Mouse (Mus musculus): ENCODE results near the gene Hoxa7. TPM values are rescaled to one million over a fixed set of nuclear protein-coding genes. Genes with fewer than 3 reads are reported as not detected.

The Hoxa7 gene
- polyA plus RNA-seq, 1 experiment from 2014 or later = 0.28 TPM

GRCm38 (mm10) chr6:52223939-52224760 lies 2.5 kb upstream of the Hoxa7 start:
- Histone ChIP-seq H3K27ac (replicated peaks in 1 of 2; ENCODE audit: control insufficient read depth in 1 of 2, insufficient read depth in 1 of 2, low read depth in 2 of 2, low read length in 2 of 2) (no peak overlapping the region), H3K27me3 (ENCODE audit: control insufficient read depth, insufficient read depth, low read length) (peaks cover 99% of the 10 kb centered on the region), H3K4me1 (ENCODE audit: control insufficient read depth in 2 of 2, insufficient read depth in 2 of 2, low read length in 2 of 2) (peaks cover 2 to 6% of the 10 kb centered on the region in 2 experiments; a peak in 1 of 4 replicates), H3K4me2 (ENCODE audit: low read length) (no peak overlapping the region), H3K36me3 (ENCODE audit: control insufficient read depth, insufficient read depth, low read length) (no peaks in the 10 kb centered on the region), H3K4me3 (ENCODE audit: control insufficient read depth in 1 of 2, insufficient read depth in 1 of 2, low read depth in 1 of 2, low read length in 2 of 2) (no peak overlapping the region), H3K9ac (ENCODE audit: low read length) (no peak overlapping the region), H3K9me3 (ENCODE audit: control insufficient read depth, low read length) (no peaks in the 10 kb centered on the region)
- WGBS = 3% methylated on average over 24 of the region's 24 CpGs
- no peak for ATAC-seq (ENCODE audit: insufficient number of reproducible peaks, insufficient read depth, low FRiP score, low read depth)

DNA sequence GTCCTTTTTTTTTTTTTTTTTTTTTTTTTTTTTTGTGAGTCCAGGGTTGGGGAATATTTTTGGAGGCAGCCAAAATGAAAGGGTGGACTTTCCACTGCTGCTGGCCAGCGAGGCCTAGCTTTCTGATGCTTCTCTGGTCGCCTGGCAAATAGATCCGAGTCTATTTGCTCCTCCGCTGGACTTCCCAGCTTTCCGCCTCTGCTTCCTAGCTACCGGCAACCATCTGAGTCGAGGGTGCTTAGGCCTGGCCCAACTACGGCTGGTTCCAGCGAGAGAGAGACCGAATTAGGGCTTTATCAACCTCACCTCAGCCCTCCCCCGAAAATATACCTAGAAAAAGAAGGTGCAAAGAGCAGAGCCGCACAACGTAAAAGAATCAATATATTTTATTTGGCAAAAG lies 1.1 kb upstream of the Hoxa7 start:
- no peak for ATAC-seq (ENCODE audit: insufficient number of reproducible peaks, insufficient read depth, low FRiP score, low read depth)
- 19% methylated on average over 13 of the region's 13 CpGs for WGBS
- no peaks in the 10 kb centered on the region for H3K9me3 ChIP-seq (ENCODE audit: control insufficient read depth, low read length)
- no peak overlapping the region for H3K9ac ChIP-seq (ENCODE audit: low read length)
- no peaks in the 10 kb centered on the region for H3K36me3 ChIP-seq (ENCODE audit: control insufficient read depth, insufficient read depth, low read length)
- H3K4me2 ChIP-seq (ENCODE audit: low read length) = no peak overlapping the region
- H3K27me3 ChIP-seq (ENCODE audit: control insufficient read depth, insufficient read depth, low read length) = peaks cover 100% of the 10 kb centered on the region
- H3K4me1 ChIP-seq (ENCODE audit: control insufficient read depth in 2 of 2, insufficient read depth in 2 of 2, low read length in 2 of 2) = peaks cover 2 to 6% of the 10 kb centered on the region in 2 experiments; a peak in 1 of 4 replicates
- no peak overlapping the region for H3K4me3 ChIP-seq (ENCODE audit: control insufficient read depth in 1 of 2, insufficient read depth in 1 of 2, low read depth in 1 of 2, low read length in 2 of 2)
- H3K27ac ChIP-seq (replicated peaks in 1 of 2; ENCODE audit: control insufficient read depth in 1 of 2, insufficient read depth in 1 of 2, low read depth in 2 of 2, low read length in 2 of 2) = no peak overlapping the region

GRCm38 (mm10) chr6:52221993-52222685 lies 485 bp upstream of the Hoxa7 start:
- ATAC-seq (ENCODE audit: insufficient number of reproducible peaks, insufficient read depth, low FRiP score, low read depth) = no peak
- peaks cover 2 to 10% of the 10 kb centered on the region in 2 experiments; a peak in 1 of 4 replicates for H3K4me1 ChIP-seq (ENCODE audit: control insufficient read depth in 2 of 2, insufficient read depth in 2 of 2, low read length in 2 of 2)
- no peak overlapping the region for H3K9ac ChIP-seq (ENCODE audit: low read length)
- WGBS = 10% methylated on average over 21 of the region's 21 CpGs
- H3K36me3 ChIP-seq (ENCODE audit: control insufficient read depth, insufficient read depth, low read length) = no peaks in the 10 kb centered on the region
- no peak overlapping the region for H3K27ac ChIP-seq (replicated peaks in 1 of 2; ENCODE audit: control insufficient read depth in 1 of 2, insufficient read depth in 1 of 2, low read depth in 2 of 2, low read length in 2 of 2)
- peak overlapping the region; percentile 97 for H3K4me2 ChIP-seq (ENCODE audit: low read length)
- no peaks in the 10 kb centered on the region for H3K9me3 ChIP-seq (ENCODE audit: control insufficient read depth, low read length)
- H3K27me3 ChIP-seq (ENCODE audit: control insufficient read depth, insufficient read depth, low read length) = peaks cover 100% of the 10 kb centered on the region
- H3K4me3 ChIP-seq (ENCODE audit: control insufficient read depth in 1 of 2, insufficient read depth in 1 of 2, low read depth in 1 of 2, low read length in 2 of 2) = peak overlapping the region; percentile 12 to 56; a peak in 3 of 4 replicates

- 9% methylated on average over 12 of the region's 12 CpGs for WGBS
- Histone ChIP-seq H3K9ac (ENCODE audit: low read length) (no peak overlapping the region), H3K4me2 (ENCODE audit: low read length) (peak overlapping the region; percentile 97), H3K27me3 (ENCODE audit: control insufficient read depth, insufficient read depth, low read length) (peaks cover 100% of the 10 kb centered on the region), H3K36me3 (ENCODE audit: control insufficient read depth, insufficient read depth, low read length) (no peaks in the 10 kb centered on the region), H3K27ac (replicated peaks in 1 of 2; ENCODE audit: control insufficient read depth in 1 of 2, insufficient read depth in 1 of 2, low read depth in 2 of 2, low read length in 2 of 2) (no peak overlapping the region), H3K9me3 (ENCODE audit: control insufficient read depth, low read length) (no peaks in the 10 kb centered on the region), H3K4me1 (ENCODE audit: control insufficient read depth in 2 of 2, insufficient read depth in 2 of 2, low read length in 2 of 2) (peaks cover 2 to 14% of the 10 kb centered on the region in 2 experiments; a peak in 1 of 4 replicates), H3K4me3 (ENCODE audit: control insufficient read depth in 1 of 2, insufficient read depth in 1 of 2, low read depth in 1 of 2, low read length in 2 of 2) (peak overlapping the region; percentile 56 to 61; a peak in 3 of 4 replicates)
- no peak for ATAC-seq (ENCODE audit: insufficient number of reproducible peaks, insufficient read depth, low FRiP score, low read depth)
These were observed 766 bp downstream of the Hoxa7 start for GRCm38 (mm10) chr6:52220865-52221310.

DNA sequence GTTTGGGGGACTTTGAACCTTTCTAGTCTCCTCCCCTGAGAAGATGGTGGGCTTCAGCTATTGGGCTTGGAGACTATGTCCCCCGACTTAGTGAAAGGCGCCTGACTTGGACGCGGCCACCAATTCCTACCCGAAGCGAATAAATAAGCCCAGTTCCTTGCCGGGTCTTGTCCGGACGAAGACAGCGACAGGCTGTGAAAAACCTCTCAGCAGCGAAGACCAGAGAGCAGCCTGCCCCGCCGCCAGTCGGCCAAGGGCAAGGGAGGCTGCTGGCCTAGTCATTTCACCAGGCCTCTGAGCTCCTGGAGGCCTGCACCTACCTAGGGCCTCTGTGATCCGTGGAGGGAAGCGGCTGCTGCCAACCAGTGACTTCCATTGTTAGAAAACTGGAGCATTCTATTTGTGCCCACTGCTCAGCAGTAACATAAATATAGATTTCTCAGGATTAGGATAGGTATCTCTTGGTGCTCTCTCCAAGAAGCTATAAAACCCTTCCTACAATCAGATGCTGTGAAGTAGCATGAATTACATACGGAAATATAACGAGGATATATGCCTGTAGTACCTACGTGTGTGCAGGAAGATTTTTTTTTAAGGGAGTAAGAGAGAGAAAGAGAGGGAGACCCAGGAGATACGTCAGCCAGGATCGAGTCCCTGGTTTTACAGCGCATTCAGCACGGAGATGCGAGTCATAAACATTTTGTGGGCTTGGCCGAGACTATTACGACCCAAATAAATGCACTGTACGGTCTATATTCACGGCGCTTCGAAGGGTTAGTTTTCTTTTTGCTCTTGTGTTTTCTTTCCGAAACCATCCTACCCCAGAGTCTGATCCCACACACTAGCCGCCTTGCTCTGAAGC lies 1.4 kb downstream of the Hoxa7 start:
- H3K9me3 ChIP-seq (ENCODE audit: control insufficient read depth, low read length) = no peaks in the 10 kb centered on the region
- H3K4me3 ChIP-seq (ENCODE audit: control insufficient read depth in 1 of 2, insufficient read depth in 1 of 2, low read depth in 1 of 2, low read length in 2 of 2) = no peak overlapping the region
- no peak overlapping the region for H3K27ac ChIP-seq (replicated peaks in 1 of 2; ENCODE audit: control insufficient read depth in 1 of 2, insufficient read depth in 1 of 2, low read depth in 2 of 2, low read length in 2 of 2)
- H3K27me3 ChIP-seq (ENCODE audit: control insufficient read depth, insufficient read depth, low read length) = peaks cover 100% of the 10 kb centered on the region
- H3K4me2 ChIP-seq (ENCODE audit: low read length) = no peak overlapping the region
- no peaks in the 10 kb centered on the region for H3K36me3 ChIP-seq (ENCODE audit: control insufficient read depth, insufficient read depth, low read length)
- H3K9ac ChIP-seq (ENCODE audit: low read length) = no peak overlapping the region
- 19% methylated on average over 32 of the region's 32 CpGs for WGBS
- no peak for ATAC-seq (ENCODE audit: insufficient number of reproducible peaks, insufficient read depth, low FRiP score, low read depth)
- peaks cover 2 to 14% of the 10 kb centered on the region in 2 experiments; a peak in 1 of 4 replicates for H3K4me1 ChIP-seq (ENCODE audit: control insufficient read depth in 2 of 2, insufficient read depth in 2 of 2, low read length in 2 of 2)

GRCm38 (mm10) chr6:52219234-52219942 lies 2.3 kb downstream of the Hoxa7 start:
- H3K9me3 ChIP-seq (ENCODE audit: control insufficient read depth, low read length) = no peaks in the 10 kb centered on the region
- ATAC-seq (ENCODE audit: insufficient number of reproducible peaks, insufficient read depth, low FRiP score, low read depth) = no peak
- no peak overlapping the region for H3K4me3 ChIP-seq (ENCODE audit: control insufficient read depth in 1 of 2, insufficient read depth in 1 of 2, low read depth in 1 of 2, low read length in 2 of 2)
- 28% methylated on average over 9 of the region's 9 CpGs for WGBS
- peaks cover 2 to 14% of the 10 kb centered on the region in 2 experiments; a peak in 1 of 4 replicates for H3K4me1 ChIP-seq (ENCODE audit: control insufficient read depth in 2 of 2, insufficient read depth in 2 of 2, low read length in 2 of 2)
- no peak overlapping the region for H3K9ac ChIP-seq (ENCODE audit: low read length)
- H3K27ac ChIP-seq (replicated peaks in 1 of 2; ENCODE audit: control insufficient read depth in 1 of 2, insufficient read depth in 1 of 2, low read depth in 2 of 2, low read length in 2 of 2) = no peak overlapping the region
- no peak overlapping the region for H3K4me2 ChIP-seq (ENCODE audit: low read length)
- no peaks in the 10 kb centered on the region for H3K36me3 ChIP-seq (ENCODE audit: control insufficient read depth, insufficient read depth, low read length)
- peaks cover 100% of the 10 kb centered on the region for H3K27me3 ChIP-seq (ENCODE audit: control insufficient read depth, insufficient read depth, low read length)

Data from heart, embryonic 14.5 days (tissue).